Mouse (Mus musculus): ENCODE results near the gene Tmem56. TPM values are rescaled to one million over a fixed set of nuclear protein-coding genes. Genes with fewer than 3 reads are reported as not detected.

Tmem56 gene
- polyA plus RNA-seq, 1 experiment from 2014 or later, result 1.5 TPM

DNA sequence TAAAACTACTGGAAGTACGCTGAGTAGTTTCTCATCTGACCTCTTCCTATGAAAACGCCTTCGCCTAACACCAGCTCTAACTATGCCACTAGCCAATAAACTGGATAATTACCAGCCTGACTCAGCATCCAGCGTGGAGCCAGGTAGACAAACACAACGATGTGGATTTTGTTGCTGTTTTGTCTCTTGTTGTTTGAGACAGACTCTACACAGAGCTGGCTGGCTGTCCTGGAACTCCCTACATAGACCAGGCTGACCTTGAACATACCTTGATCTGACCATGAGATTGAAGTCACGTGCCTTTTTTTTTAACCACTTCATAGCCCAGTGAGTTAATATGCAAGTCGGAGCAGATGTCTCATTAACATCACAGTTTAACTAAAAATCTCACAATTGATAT lies 27.4 kb downstream of the Tmem56 start:
- H3K27ac ChIP-seq (replicated peaks in 1 of 2; ENCODE audit: control insufficient read depth in 1 of 2, insufficient read depth in 1 of 2, low read depth in 2 of 2, low read length in 2 of 2), result no peak overlapping the region
- 84% methylated on average over 7 of the region's 7 CpGs for WGBS
- H3K4me2 ChIP-seq (ENCODE audit: low read length), result no peak overlapping the region
- H3K9me3 ChIP-seq (ENCODE audit: control insufficient read depth, low read length), result no peaks in the 10 kb centered on the region
- ATAC-seq (ENCODE audit: insufficient number of reproducible peaks, insufficient read depth, low FRiP score, low read depth), result no peak
- H3K27me3 ChIP-seq (ENCODE audit: control insufficient read depth, insufficient read depth, low read length), result peaks cover 8% of the 10 kb centered on the region
- H3K36me3 ChIP-seq (ENCODE audit: control insufficient read depth, insufficient read depth, low read length), result no peaks in the 10 kb centered on the region
- H3K4me1 ChIP-seq (ENCODE audit: control insufficient read depth in 2 of 2, insufficient read depth in 2 of 2, low read length in 2 of 2), result peaks cover 4 to 9% of the 10 kb centered on the region in 2 experiments; a peak in 3 of 4 replicates
- no peak overlapping the region for H3K9ac ChIP-seq (ENCODE audit: low read length)
- no peak overlapping the region for H3K4me3 ChIP-seq (ENCODE audit: control insufficient read depth in 1 of 2, insufficient read depth in 1 of 2, low read depth in 1 of 2, low read length in 2 of 2)

DNA sequence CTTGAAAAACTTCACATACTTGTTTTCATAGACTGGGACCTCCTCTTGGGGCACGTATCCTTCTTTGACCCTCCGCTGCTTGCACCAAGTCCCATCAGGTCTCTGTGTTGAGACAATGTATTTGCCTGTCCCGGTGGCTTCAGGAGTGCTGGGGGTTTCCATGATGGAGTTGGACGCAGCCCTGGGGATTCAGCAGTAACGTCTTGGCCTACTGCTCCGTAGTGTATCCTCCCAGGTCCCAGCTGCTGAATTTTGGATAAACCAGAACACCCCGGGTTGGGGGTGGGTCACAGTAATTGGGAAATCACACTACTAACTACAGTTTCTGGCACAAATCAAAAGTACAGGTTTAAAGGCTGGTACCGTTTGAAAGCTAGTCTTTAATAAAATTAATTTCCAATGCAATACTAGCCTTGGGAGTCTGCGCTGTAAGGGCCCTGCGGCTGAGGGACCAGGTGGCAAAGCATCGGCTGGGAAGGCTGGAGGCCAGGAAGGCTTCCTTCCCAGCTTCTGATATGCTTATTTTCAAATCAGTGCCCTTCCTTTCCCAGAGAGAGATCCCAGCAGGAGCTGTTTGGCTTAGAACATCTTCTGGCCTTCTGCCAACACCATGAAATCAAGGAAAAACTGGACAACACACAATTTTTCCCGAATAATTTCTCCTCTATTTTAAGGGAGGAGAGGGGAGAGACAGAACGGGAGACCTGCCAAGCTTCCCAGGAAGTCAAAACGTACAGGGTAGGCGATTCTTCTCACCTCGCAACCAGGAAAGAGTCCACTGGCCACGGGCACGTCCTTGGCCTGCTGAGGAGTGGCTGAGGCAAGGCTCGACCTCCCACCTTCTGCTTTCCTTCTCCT lies 32.1 kb downstream of the Tmem56 start:
- H3K9ac ChIP-seq (ENCODE audit: low read length), result no peak overlapping the region
- no peak overlapping the region for H3K27ac ChIP-seq (replicated peaks in 1 of 2; ENCODE audit: control insufficient read depth in 1 of 2, insufficient read depth in 1 of 2, low read depth in 2 of 2, low read length in 2 of 2)
- H3K36me3 ChIP-seq (ENCODE audit: control insufficient read depth, insufficient read depth, low read length), result no peaks in the 10 kb centered on the region
- H3K4me3 ChIP-seq (ENCODE audit: control insufficient read depth in 1 of 2, insufficient read depth in 1 of 2, low read depth in 1 of 2, low read length in 2 of 2), result no peak overlapping the region
- no peaks in the 10 kb centered on the region for H3K27me3 ChIP-seq (ENCODE audit: control insufficient read depth, insufficient read depth, low read length)
- no peaks in the 10 kb centered on the region for H3K9me3 ChIP-seq (ENCODE audit: control insufficient read depth, low read length)
- no peak for ATAC-seq (ENCODE audit: insufficient number of reproducible peaks, insufficient read depth, low FRiP score, low read depth)
- WGBS, result 71% methylated on average over 19 of the region's 19 CpGs
- H3K4me1 ChIP-seq (ENCODE audit: control insufficient read depth in 2 of 2, insufficient read depth in 2 of 2, low read length in 2 of 2), result peaks cover 2 to 3% of the 10 kb centered on the region in 2 experiments; a peak in 1 of 4 replicates
- no peak overlapping the region for H3K4me2 ChIP-seq (ENCODE audit: low read length)

DNA sequence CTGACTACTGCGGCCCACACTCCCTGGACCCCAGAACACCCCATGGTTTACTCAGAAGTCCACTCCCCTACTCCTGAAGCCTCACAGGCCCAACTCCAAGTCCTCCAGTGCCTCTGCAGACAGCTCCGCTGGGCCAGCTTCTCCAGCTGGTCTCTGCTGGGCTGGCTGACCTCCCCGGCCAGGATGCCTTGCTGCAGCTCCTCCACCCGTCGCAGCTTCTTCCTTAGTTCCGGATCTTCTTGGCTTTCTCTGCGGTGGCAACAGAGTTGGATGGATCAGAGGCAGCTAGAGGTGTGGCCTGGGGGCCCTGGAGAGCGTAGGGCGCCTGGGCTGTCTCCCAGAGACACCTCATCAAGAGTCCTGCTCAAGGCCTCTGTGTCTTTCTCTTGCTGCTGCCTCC lies 32.9 kb downstream of the Tmem56 start:
- H3K4me1 ChIP-seq (ENCODE audit: control insufficient read depth in 2 of 2, insufficient read depth in 2 of 2, low read length in 2 of 2), result peaks cover 2 to 3% of the 10 kb centered on the region in 2 experiments; a peak in 1 of 4 replicates
- H3K27ac ChIP-seq (replicated peaks in 1 of 2; ENCODE audit: control insufficient read depth in 1 of 2, insufficient read depth in 1 of 2, low read depth in 2 of 2, low read length in 2 of 2), result no peak overlapping the region
- H3K4me3 ChIP-seq (ENCODE audit: control insufficient read depth in 1 of 2, insufficient read depth in 1 of 2, low read depth in 1 of 2, low read length in 2 of 2), result no peak overlapping the region
- no peaks in the 10 kb centered on the region for H3K9me3 ChIP-seq (ENCODE audit: control insufficient read depth, low read length)
- WGBS, result 76% methylated on average over 9 of the region's 9 CpGs
- H3K4me2 ChIP-seq (ENCODE audit: low read length), result no peak overlapping the region
- ATAC-seq (ENCODE audit: insufficient number of reproducible peaks, insufficient read depth, low FRiP score, low read depth), result no peak
- no peaks in the 10 kb centered on the region for H3K27me3 ChIP-seq (ENCODE audit: control insufficient read depth, insufficient read depth, low read length)
- H3K9ac ChIP-seq (ENCODE audit: low read length), result no peak overlapping the region
- no peaks in the 10 kb centered on the region for H3K36me3 ChIP-seq (ENCODE audit: control insufficient read depth, insufficient read depth, low read length)

DNA sequence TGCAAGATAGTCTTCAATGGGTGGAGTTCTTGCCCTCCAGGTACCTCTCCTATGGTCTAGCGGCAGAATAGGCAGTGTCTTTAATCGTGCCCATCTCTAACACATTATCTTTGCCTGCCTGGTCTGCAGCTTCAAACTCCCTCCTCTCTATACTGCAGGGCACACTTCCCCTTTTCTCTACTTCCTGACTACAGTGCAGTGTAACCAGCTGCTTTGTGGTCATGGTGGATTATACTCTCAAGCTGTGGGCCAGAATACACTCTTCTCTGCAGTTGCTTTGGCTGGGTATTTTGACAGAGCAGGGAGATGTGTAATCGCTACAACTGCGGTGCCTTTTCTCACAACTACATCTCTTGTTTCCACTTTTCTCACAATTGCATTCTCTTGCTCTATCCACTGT lies 40.0 kb downstream of the Tmem56 start:
- H3K27me3 ChIP-seq (ENCODE audit: control insufficient read depth, insufficient read depth, low read length), result no peaks in the 10 kb centered on the region
- H3K4me1 ChIP-seq (ENCODE audit: control insufficient read depth in 2 of 2, insufficient read depth in 2 of 2, low read length in 2 of 2), result peaks cover 4 to 9% of the 10 kb centered on the region in 2 experiments
- no peak for ATAC-seq (ENCODE audit: insufficient number of reproducible peaks, insufficient read depth, low FRiP score, low read depth)
- H3K4me2 ChIP-seq (ENCODE audit: low read length), result no peak overlapping the region
- WGBS, result 79% methylated on average over 4 of the region's 4 CpGs
- H3K9ac ChIP-seq (ENCODE audit: low read length), result no peak overlapping the region
- H3K9me3 ChIP-seq (ENCODE audit: control insufficient read depth, low read length), result no peaks in the 10 kb centered on the region
- H3K4me3 ChIP-seq (ENCODE audit: control insufficient read depth in 1 of 2, insufficient read depth in 1 of 2, low read depth in 1 of 2, low read length in 2 of 2), result no peak overlapping the region
- H3K36me3 ChIP-seq (ENCODE audit: control insufficient read depth, insufficient read depth, low read length), result no peaks in the 10 kb centered on the region
- no peak overlapping the region for H3K27ac ChIP-seq (replicated peaks in 1 of 2; ENCODE audit: control insufficient read depth in 1 of 2, insufficient read depth in 1 of 2, low read depth in 2 of 2, low read length in 2 of 2)

DNA sequence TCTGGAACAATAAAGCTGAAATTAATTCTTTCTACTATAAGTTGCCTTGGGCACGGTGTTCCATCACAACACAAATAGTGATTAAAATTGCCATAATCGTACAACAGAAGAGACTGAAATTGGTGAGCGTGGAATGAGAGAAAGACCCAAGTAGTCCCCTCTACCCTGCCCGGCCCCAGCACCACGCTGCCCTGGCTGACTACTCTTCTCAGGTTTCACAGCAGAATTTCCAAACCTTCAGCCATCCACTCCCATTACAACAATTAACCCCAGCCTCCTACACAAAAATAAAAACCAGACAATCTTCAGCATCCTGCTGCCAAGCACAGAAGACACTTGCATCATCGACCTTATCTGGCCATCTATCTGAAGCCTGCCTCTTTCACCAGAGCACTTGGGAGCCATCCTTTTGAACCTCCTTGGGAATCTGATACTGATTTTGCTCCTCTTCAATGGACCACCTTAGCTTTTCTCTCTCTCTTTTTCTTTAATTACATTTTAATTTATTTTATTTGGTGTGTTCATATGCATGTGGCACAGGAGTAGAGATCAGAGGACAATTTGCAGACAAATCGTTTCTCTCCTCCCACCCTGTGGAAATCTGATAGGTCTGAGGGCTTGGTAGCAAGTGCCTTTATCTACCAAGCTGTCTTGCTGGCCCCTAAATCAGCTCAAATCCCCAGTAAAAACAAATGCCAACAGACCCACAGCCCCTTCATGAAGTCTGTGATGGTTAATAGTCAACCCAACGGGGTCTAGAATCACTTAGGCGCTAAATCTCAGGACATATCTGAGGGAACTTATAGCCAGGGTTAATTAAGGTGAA lies 40.6 kb downstream of the Tmem56 start:
- 64% methylated on average over 9 of the region's 9 CpGs for WGBS
- Histone ChIP-seq H3K4me1 (ENCODE audit: control insufficient read depth in 2 of 2, insufficient read depth in 2 of 2, low read length in 2 of 2) (peaks cover 4 to 9% of the 10 kb centered on the region in 2 experiments), H3K4me2 (ENCODE audit: low read length) (no peak overlapping the region), H3K4me3 (ENCODE audit: control insufficient read depth in 1 of 2, insufficient read depth in 1 of 2, low read depth in 1 of 2, low read length in 2 of 2) (no peak overlapping the region), H3K9ac (ENCODE audit: low read length) (no peak overlapping the region), H3K27ac (replicated peaks in 1 of 2; ENCODE audit: control insufficient read depth in 1 of 2, insufficient read depth in 1 of 2, low read depth in 2 of 2, low read length in 2 of 2) (no peak overlapping the region), H3K36me3 (ENCODE audit: control insufficient read depth, insufficient read depth, low read length) (no peaks in the 10 kb centered on the region), H3K27me3 (ENCODE audit: control insufficient read depth, insufficient read depth, low read length) (no peaks in the 10 kb centered on the region), H3K9me3 (ENCODE audit: control insufficient read depth, low read length) (no peaks in the 10 kb centered on the region)
- ATAC-seq (ENCODE audit: insufficient number of reproducible peaks, insufficient read depth, low FRiP score, low read depth), result no peak

DNA sequence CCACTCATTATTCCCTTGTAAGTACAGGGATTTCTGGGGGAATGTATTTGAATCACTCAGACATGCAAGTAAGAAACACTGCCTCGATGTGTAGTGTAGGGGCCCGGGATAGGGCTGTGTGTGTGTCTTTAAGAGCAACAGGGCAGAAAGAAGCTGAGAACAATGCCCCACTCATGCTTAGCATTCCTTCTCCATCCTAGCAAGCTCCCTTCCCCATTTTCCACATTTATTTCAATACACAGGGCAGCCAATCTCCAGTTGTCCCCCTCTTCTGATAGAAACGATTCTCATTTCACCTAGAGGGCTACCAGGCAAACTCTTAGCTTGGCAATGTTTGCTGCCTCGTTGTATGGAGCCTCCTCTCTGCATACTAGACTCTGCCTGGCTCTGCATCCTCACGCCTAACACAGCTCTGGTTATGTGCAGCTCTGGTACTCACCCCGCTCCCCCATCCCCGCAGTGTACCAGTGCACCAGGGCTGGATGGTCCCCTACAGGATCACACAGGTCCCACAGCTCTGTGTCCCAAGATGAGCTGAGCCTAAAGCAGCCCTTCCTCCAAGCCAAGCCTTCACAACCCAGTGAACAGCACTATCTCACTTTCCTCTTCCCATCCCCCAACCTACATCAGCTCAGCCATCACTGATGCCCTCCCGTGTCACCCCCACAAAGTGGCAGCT lies 42.4 kb downstream of the Tmem56 start:
- Histone ChIP-seq H3K9ac (ENCODE audit: low read length) (no peak overlapping the region), H3K27me3 (ENCODE audit: control insufficient read depth, insufficient read depth, low read length) (no peaks in the 10 kb centered on the region), H3K27ac (replicated peaks in 1 of 2; ENCODE audit: control insufficient read depth in 1 of 2, insufficient read depth in 1 of 2, low read depth in 2 of 2, low read length in 2 of 2) (no peak overlapping the region), H3K9me3 (ENCODE audit: control insufficient read depth, low read length) (no peaks in the 10 kb centered on the region), H3K4me3 (ENCODE audit: control insufficient read depth in 1 of 2, insufficient read depth in 1 of 2, low read depth in 1 of 2, low read length in 2 of 2) (no peak overlapping the region), H3K36me3 (ENCODE audit: control insufficient read depth, insufficient read depth, low read length) (no peaks in the 10 kb centered on the region), H3K4me2 (ENCODE audit: low read length) (0 out of 2 replicates have a peak overlapping the region, but pooled peaks have one; percentile 11), H3K4me1 (ENCODE audit: control insufficient read depth in 2 of 2, insufficient read depth in 2 of 2, low read length in 2 of 2) (peaks cover 4 to 9% of the 10 kb centered on the region in 2 experiments)
- 30% methylated on average over 8 of the region's 8 CpGs for WGBS
- no peak for ATAC-seq (ENCODE audit: insufficient number of reproducible peaks, insufficient read depth, low FRiP score, low read depth)

DNA sequence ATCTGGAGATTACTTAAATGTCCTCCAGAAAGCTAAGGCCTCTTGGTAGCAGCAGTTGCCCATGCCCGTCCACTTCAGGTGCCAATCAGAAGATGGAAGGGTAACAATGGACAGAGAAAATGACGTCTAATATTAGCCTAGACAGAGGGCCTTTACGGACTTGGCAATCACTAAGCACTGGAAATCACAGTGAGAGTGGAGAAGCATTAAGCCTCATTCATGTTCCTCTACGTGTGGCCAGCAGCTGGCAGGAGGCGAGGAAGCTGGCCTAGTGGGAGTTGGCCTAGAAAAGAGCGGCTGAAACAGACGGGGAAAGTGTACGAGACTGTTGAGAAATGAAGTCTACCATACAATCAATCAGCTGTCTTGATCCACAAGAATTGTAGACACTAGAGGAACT lies 43.8 kb downstream of the Tmem56 start:
- no peaks in the 10 kb centered on the region for H3K27me3 ChIP-seq (ENCODE audit: control insufficient read depth, insufficient read depth, low read length)
- no peak overlapping the region for H3K27ac ChIP-seq (replicated peaks in 1 of 2; ENCODE audit: control insufficient read depth in 1 of 2, insufficient read depth in 1 of 2, low read depth in 2 of 2, low read length in 2 of 2)
- no peak for ATAC-seq (ENCODE audit: insufficient number of reproducible peaks, insufficient read depth, low FRiP score, low read depth)
- H3K9ac ChIP-seq (ENCODE audit: low read length), result no peak overlapping the region
- no peak overlapping the region for H3K4me3 ChIP-seq (ENCODE audit: control insufficient read depth in 1 of 2, insufficient read depth in 1 of 2, low read depth in 1 of 2, low read length in 2 of 2)
- peaks cover 4 to 9% of the 10 kb centered on the region in 2 experiments for H3K4me1 ChIP-seq (ENCODE audit: control insufficient read depth in 2 of 2, insufficient read depth in 2 of 2, low read length in 2 of 2)
- no peaks in the 10 kb centered on the region for H3K36me3 ChIP-seq (ENCODE audit: control insufficient read depth, insufficient read depth, low read length)
- WGBS, result 68% methylated on average over 8 of the region's 8 CpGs
- no peaks in the 10 kb centered on the region for H3K9me3 ChIP-seq (ENCODE audit: control insufficient read depth, low read length)
- no peak overlapping the region for H3K4me2 ChIP-seq (ENCODE audit: low read length)

All from heart, embryonic 14.5 days (tissue).